Mouse (Mus musculus) adrenal gland (tissue): ENCODE measurements around the gene Auts2.

Experiments used
- intact Hi-C: fragments of 180-260 bp; cut with DNase I; formaldehyde crosslinking; loops from one replicate; pipeline ENCODE4 v1.15.1; 2025

The Auts2 gene

DNA sequence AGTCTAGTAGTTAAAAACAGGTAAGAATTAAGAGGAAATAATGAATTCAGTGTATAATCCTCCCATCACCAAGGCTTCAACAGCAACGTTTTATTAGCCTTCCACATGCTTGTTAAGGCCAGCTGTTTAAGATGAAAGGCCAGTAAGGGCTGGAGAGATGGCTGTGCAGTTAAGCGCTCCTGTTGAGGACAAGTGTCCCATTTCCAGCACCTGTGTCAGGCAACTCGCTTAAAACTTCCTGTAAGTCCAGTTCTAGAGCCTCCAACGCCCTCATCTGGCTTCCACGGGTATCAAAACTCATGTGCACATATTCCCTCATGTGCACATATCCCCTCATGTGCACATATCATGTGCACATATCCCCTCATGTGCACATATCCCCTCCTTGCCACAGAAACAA lies 41.1 kb downstream of the Auts2 start:
- intact Hi-C loops: no loop called here

DNA sequence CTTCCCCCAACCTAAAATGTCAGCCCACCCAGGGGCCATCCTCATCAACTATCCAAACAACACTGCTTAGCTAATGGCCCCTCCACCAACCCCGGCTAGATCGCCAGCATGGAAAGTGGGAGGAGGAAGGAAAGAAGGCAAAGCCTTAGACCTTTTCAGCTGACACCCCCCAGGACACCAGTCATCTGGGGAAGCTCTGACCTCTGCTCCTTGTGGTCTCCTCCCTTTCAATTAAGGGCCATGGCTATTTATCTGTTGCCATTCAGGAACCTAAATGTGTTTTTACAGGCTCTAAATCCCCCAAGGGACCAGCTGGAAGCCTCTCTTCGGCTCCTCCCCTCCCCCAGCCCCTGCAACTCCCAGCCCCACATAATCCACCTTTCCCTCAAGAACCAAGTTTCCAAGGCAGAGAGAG lies 42.3 kb downstream of the Auts2 start:
- intact Hi-C loops: no loop called here

DNA sequence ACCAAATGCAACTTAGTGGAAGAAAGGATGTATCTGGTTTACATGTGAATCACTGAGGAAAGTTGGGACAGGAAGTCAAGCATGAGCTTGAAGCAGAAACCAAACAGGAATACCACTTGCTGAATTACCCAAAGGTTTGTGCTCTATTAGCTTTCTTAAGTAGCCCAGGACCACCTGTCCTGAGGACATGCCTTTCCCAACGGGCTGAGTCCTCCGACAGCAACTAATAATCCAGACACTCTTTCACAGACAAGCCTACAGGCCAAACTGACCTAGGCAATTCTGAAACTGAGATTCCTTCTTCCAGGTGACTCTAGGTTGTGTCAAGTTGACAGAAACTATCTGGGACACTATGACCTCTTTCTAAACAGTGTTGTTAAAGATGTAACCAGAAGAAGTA lies 44.2 kb downstream of the Auts2 start:
- intact Hi-C loops: no loop called here

DNA sequence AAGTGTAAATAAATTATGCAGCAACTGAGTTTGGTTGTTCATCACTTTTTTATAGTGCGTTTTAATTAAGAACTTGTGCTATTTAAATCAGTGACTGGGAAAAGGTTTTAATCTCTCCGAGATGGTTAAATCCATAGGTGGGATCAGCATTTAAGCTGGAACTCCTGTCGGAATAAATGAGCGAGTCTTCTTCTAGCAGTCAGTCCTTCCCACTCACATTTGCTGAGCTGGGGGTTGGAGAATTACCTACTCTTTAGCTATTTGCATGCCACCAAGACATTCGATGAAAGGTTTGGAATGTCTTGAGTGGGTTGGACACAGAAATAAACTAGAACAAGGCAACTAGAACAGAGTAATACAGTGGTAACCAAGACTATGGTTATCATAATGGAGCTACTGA lies 45.1 kb downstream of the Auts2 start:
- intact Hi-C loops: no loop called here

DNA sequence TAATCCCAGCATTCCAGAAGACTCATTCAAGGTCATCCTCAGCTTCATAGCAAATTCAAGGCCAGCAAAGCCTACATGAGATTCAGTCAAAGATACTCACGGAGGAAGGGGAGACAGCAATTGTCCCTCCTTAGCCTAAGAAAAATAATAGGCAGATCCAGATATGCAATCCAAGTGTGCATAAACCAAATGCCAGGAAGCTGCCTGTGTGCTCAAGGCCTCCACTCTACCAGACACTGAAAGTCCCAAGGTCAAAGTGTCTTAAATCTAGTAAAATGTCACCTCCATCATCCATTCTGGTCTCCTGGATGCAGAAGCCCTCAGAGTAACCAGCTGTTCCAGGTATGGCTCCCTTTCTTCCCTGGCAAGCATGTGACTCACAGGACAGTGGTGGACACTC lies 50.4 kb downstream of the Auts2 start:
- intact Hi-C loops: no loop called here

DNA sequence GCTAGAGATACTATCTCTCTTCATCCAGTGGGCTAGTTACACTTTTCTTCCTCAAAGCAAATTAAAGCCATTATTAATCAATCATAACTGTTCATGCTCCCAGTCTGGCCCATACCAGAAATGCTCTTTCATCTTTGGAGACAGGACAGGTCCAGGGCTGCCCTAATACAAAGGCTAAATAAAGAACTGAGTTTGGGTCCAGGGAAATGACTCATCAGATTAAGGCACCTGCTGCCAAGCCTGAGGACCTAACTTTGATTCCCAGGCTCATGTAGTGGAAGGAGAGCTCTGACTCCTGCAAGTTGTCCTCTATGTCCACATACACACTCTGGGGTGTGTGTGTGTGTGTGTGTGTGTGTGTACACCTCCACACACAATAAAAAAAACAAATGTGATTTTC lies 51.1 kb downstream of the Auts2 start:
- intact Hi-C loops: no loop called here

DNA sequence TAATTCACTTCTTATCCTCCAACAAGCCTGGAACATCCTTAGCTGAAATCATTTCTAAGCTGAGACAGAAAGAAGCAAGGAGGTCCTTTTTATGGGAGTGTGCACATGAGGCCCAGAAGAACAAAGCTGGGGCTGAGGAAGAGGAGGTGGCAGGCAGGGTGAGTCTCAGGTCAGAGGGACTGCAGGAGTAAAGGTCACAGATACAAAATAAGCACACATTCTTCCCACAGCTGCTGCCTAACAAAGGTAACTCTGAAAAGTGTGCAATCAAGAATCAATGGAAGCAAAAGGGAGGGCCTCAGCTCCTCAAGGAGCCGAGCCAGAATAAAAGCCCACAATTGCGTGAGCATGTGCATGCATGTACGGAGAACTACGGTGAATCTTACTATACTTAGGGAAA lies 51.6 kb downstream of the Auts2 start:
- intact Hi-C loops: no loop called here

DNA sequence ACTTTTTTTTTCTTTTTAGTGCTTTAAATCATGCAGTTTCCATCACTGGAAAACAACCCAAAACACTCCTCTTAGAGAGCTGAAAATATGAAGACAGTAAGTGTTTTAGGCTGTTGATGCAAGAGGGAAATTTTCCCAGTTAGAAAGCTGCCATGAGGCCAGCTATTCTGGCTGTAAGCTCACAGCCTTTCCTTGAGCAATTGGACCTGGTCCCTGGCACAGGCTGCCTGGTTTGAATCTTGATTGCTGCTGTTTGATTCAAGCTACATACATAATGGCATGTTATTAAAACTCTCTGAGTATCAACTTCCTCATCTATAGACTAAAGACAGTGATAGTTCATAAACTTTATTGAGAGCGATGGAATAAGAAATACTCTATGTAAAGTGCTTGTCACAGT lies 52.8 kb downstream of the Auts2 start:
- intact Hi-C loops: no loop called here

DNA sequence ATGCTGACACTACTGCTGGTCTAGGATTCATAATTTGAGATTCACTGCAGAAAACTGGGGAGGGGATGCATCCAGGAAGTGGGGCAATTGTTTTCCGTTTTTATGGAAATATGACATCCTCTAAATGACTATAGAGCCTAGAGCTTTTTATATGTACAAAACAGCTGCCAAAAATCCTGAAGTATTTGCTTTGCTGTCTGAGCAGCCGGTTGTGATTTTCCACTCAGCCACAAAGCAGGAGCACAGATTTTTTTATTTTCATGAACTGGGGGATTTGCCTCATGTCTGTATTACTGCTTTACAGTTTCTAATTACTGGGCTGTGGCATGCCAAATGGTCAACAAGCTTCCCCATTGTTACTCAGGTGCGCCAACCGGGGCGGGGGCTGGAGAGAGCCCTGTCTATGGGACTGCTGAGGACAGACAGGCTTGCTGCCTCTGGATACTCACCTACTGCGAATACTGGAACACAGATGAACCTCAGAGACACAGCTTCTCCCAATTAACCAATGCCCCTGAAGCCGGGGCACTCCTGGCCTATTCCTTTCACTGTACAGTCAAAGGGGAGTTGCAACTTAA lies 53.3 kb downstream of the Auts2 start:
- intact Hi-C loops: no loop called here

DNA sequence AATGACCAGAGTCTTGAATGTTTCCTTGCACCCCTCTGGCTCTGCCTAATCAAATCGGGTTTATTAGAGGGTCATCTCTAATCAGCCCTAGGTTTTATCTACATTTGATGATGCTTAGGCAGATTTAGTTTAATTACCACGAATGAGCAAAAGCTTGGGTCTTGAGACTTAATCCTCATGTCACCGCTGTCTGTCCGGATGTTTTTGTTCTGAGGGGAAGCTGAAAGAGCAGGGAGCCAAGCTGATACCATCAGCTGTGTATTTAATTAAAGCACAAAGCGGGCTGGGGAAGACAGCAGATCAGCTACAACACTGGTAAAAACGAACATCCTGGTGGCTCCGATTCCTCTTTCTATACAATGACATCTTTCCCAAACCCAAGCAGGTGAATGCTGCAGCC lies 56.3 kb downstream of the Auts2 start:
- intact Hi-C loops: no loop called here

DNA sequence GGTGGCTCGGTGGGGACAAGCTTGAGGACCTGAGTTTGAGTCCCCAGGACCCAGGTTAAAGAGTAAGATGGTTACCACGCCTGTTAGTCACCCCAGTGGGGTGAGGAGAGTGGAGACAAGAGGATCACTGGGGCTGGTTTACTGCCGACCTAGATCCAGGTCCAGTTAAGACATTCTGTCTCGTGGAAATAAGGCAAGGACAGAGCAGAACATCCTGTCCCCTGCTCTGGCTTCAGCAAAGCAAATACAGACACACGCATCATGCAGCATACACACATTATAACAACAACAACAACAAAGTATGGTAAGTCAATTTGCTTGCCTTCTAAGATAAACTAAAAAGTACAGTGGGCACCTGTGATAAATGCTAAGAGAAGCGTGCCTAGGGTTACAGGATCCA lies 57.1 kb downstream of the Auts2 start:
- intact Hi-C loops: no loop called here

DNA sequence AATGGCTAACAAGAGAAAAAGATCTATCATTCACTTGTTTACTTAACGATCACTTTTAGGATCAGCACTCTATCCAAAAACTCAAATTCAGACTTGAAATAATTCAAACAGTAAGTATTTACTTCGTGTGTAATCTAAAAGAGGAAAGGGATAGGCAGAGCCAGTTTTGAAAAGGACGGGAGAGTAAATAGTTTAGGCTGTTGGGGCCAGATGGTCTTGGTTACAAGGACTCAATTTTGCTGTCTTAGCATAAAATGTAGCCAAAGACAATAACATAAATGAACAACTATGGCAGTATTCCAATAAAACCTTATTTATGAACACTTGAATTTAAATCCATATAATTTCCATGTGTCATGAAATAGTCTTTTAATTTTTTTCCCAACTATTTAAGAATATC lies 57.7 kb downstream of the Auts2 start:
- intact Hi-C loops: no loop called here

DNA sequence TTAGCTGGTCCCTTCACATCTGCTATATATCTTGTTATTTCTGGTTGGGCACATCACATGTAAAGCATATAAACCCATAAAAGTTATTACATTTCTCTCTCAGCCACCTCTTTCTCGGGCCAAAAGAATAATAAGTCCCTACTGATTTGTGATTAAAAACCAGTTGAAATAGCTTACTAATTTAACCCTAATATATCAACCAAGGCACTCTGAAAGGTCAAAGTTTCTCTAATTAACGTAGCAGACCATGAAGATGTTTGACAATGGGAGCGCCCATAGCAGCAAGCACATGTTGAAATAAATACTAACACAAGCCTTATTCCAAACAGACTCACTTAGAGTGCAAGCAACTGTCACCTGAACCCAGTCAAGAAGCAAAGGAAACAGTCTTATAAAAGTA lies 61.7 kb downstream of the Auts2 start:
- intact Hi-C loops: no loop called here

DNA sequence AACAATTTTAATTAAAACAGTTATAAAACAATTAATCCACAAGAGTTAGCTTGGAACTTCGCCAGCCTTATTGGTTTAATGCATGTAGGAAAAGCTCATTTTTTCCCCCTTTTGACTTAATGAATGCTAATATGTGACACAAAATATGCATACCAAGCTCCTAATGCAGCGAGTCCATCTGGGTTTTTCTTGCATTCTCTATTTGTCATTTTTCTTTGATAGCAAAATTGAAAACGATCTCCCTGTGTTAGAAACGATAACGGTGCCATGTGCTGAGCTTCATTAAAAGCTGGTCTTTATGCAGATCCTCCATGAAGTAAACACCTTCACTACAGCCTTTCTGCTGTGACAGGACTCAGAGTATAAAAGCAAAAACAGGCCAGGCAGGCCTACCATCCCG lies 62.7 kb downstream of the Auts2 start:
- intact Hi-C loops: no loop called here

DNA sequence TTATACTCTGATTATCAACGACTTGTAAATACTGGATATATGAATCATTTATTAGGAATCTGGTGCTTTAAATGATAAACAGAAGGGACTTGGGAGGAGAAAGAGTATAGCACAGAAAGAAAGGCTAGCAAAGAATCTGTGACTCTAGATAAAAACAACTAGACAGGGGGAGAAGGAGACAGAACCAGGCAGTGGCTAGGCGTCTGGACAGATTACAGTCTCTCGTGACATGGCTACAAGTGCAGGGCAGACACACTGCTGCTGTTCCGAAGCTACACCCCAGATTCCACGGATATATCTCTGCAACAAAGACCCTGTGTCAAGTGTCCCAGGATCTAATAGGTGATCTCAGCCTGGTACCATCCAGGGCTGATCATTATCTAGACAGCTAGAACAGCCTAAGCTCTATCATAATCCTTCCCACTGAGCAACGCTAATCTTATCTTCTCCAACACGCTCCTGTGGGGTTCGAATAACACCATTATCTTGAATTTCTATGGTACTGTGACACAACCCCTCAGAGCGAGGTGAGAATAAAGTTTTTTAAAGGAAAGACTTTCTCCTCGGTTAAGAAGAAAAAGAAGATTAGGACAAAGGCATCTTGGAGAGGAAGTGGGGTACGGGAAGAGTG lies 63.8 kb downstream of the Auts2 start:
- intact Hi-C loops: no loop called here

DNA sequence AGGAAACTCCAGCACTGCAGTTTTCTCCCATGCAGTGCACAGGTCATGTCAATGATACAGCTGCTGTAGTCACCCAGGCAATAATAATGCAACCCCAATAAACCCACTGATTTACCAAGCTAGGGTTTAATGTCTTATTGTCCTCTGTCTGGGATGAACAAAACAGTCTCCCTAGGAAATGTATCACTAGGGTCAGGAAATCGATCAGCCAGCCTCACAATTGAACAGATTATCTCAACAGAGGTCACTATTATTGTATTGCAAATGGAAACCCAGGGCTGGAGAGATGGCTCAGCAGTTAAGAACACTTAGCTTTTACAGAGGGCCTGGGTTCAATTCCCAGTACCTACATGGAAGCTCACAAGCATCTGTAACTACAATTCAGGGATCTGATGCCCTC lies 65.6 kb downstream of the Auts2 start:
- intact Hi-C loops: no loop called here

DNA sequence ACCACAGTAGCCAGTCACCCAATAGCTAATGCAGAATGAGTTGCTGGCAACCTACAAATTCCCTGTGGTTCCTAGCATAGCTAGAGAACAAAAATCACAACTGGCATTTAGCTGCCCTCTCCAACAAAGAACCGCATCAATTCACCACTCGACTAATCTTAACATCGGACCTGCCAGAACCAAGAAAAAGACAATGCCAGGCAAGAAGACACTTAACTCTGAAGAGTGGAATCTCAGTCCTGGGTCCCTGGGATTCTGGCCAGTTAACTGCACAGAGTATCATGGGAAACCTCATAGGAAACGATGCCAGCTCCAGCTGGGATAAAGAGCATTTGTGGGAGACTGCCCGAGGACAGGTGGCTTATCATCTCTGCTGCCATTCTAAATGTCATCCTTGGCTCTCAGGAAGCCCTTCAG lies 70.2 kb downstream of the Auts2 start:
- intact Hi-C loops: no loop called here

DNA sequence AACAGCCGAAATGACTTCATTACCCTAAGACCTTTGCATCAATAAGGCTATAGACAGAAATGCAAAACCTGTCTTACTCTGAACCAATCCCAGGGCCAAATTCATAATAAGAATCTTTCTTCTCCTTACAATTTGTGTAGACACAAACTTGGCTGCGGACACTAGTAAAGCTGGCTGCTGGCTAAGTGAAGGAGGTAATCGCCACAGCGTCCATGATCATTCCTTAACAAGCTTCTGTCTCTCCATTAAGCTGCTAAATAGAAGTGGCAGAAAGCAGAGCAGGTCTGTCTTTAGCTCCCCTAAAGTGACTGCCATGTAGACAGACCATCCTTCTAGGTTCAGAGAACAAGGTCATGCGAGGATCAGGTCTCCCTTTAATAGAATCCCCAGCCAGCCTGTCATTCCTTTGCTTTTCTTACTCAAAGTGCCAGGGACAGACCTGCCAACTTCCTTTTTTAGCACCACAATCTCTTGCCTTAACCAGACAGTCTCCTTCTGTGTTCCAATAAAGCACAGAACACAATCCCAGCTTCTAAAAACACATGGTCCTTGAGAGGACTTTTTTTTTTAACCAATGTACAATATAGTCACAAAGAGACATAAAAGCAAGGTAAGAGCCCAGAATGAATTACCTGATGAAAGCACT lies 70.8 kb downstream of the Auts2 start:
- intact Hi-C loops: no loop called here

DNA sequence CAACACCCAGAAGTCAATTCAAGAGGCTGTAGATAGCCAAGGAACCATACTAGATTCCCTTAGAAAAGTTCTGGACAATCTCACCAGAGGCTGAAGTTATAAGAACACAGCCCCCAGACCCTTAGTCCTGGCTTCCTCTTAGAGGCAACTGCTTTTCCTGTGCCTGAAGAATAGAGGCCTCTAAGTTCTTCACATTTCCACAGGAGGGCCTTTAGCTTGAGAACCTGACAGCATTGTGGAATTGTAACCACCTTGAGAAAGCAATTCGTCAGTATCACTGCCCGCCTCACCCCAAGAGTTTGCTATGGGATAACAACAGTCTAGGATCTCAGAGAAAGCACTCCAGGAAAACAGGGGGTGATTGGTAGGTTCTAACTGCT lies 75.8 kb downstream of the Auts2 start:
- intact Hi-C loops: no loop called here

DNA sequence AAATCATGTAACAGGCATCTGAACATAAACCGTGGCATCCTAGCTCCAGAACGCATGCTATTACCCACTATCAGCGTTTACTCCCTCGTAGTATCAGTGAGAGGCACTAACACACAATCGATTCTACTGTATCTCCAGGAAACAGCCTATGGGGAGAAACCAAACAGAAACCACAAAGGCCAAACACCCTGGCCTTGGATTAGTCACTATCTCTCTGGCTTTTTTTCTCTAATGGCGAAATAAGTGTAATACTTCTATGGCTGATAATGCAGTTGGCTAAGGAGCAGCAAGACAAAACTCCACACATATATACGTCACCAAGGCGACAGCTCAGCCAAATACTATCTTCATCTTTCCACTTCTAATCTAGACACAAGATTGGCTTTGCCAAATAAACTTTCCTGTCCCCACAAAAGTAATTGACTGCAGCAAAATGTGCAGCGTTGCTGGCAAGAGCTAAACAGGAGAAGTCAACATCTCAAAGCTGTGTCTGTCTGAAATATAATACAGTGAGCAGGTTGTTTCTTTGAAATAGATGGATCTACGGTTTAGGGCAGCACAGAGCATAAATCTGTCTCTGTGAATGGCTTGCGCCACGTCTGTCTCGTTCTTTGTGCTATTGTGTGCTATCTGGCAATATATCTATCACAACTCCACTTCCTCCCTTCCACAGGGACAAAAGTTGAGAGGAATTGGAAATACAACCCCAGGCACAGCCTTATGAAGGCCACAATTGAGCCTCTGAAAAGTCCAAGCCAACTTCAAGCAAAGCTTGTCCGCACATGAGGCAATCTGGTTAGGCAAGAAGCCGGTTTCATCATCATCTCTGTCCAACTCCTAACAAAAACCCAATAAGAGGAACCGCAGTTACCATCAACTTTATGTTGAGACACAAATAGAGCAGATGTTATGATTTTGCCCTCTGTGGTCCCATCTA lies 76.4 kb downstream of the Auts2 start:
- intact Hi-C loops: no loop called here

DNA sequence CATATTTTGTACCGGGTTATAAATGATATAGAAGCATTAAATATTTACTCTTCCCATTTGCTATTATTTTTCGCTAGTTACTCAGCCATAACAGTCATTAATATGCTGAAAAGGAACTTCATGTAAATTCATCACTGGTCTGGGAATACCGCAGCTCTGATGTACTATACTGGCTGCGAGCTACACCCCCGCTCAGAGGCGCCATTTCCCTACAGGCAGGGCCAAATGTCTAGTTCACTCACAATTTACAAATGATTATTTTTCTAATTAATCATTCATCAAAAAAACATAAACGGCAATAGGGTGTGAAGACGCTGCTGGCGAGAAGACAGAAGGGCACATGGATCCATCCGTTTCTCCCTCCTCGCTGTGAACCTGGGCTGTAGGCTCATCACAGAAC lies 80.6 kb downstream of the Auts2 start:
- intact Hi-C loops: no loop called here

DNA sequence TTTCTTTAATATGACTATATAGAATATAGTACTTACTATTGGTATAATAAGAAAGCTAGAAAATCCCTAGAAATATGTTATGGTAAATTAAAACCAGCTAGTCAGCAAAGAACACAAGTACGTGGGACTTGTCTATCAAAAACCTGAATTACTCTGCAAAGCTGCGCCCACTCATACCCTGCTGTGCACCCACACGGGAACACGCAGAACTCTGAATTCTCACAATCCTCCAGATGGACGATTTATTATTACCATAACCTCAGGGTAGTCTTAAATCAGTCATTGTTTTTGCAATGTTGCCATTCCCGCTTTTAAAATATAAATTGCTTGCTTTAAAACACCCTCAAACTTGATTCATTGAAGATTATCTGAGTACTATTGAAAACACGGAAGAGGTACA lies 84.6 kb downstream of the Auts2 start:
- intact Hi-C loops: no loop called here
